Mouse (Mus musculus) testis, adult 2 months (tissue): ENCODE measurements at regions not wholly inside any gene's neighbourhood (a gene's known extent, or its start where the extent isn't known, plus 50 kb on each side); places are given as distances from the start of the nearest gene placed in this dataset.

Source experiments
- CTCF ChIP-seq: fragments of 200-500 bp; IDR thresholded peaks from 2 replicates; pipeline ENCODE4 v1.5.1; 2012; ENCODE audit warnings: low read depth, mild to moderate bottlenecking, inconsistent platforms, low read length, moderate library complexity; ENCODE audit not compliant: control insufficient read depth, insufficient read depth, insufficient replicate concordance
- POLR2A ChIP-seq: fragments of 200-500 bp; IDR thresholded peaks from 2 replicates; pipeline ENCODE4 v1.6.1; 2012; ENCODE audit warnings: low read depth, mild to moderate bottlenecking, inconsistent platforms, low read length, moderate library complexity; ENCODE audit not compliant: control insufficient read depth

- TF ChIP-seq POLR2A: no peak
- no peak for TF ChIP-seq CTCF
Measured at GRCm38 (mm10) chr7:137766721-137767120, 329.3 kb downstream of the Glrx3 start.
